Mouse (Mus musculus) spleen, postnatal 10 days (tissue): ENCODE measurements around the gene Jph2.
"Not testable (repeated sequence)": the region's sequence is repeated elsewhere in the genome, so short reads cannot be mapped to it uniquely, and the experiment has no call there.

ENCODE experiments used
- DNase-seq, 2 experiments: peaks; one replicate each; pipeline ENCODE4 v3.0.0; 2021 to 2022; ENCODE audit warnings: low spot score in 2 of 2

Gene Jph2

GRCm38 (mm10) chr2:163411344-163411743, 13.6 kb upstream of the Jph2 start:
- DNase-seq: not testable (repeated sequence)

GRCm38 (mm10) chr2:163410211-163410610, 12.4 kb upstream of the Jph2 start:
- no peak for DNase-seq

DNA sequence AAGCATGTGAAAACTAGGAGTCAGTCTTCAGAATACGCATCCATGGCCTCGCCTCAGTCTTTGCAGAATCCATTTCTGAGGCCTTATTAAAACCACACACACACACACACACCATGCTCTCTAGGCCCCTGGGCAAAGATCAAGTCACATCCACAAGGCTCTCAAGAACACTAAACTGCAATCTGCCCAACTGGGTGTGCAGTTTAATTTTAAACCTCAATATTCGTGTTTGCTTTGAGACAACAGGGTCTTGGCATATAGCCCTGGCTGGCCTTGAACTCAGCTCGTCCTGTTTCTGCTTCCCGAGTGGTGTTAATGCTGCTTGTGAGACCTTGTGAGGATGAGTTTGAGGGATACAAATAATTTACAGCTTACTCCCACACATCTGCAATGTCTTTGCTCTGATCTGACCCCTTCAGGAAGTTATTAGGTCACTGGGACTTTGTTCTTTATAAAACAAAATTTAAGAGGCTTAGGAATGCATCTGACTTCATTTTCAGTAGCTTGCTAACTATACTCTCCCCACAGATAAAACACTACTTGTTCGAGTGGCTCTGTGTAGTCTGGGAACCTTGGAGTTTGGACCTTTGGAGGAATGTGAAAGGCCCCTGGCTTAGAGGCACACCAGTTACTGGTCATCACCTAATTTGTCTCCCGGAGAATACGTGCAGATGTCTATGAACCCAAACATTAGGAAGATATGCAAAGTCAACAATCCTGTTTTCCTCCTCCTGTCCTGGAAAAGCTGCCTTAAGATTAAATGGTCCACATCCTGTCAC, 6.4 kb upstream of the Jph2 start:
- no peak for DNase-seq

DNA sequence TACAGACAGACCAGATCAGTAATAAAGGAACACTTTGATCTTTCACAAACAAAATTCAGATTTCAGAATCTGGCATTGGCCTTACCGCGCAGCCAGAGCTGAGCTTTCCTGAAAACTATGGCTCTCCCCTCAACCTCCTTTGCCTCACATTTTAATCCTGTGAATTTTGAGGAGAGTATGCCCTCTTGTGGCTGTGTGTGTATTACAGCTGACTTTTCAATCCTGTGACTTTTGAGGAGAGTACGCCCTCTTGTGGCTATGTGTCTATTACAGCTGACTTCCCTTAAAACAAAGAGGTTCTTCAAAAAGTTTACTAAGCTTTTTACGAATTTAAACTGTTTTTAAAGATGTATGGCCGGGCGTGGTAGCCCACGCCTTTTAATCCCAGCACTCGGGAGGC, 3.4 kb upstream of the Jph2 start:
- DNase-seq: peak; percentile 69 to 77

DNA sequence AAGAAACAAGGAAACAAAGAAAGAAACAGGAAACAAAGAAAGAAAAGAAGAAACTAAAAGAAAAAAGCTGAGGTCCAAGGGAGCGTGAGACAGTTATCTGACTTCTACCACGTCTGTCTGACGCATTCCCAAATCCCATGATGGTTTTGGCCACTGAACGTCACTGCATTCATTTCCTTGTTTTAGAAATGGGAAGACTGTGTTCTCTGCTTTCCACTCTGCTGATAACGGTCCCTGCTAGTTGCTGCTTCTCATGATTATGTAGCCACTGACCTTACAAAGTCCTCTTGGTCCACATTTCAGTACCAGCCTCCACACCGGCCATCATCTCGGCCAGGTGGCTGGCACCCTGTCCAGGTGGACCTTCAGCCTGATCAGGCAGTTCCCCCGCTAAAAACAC, 1.4 kb upstream of the Jph2 start:
- DNase-seq: no peak

DNA sequence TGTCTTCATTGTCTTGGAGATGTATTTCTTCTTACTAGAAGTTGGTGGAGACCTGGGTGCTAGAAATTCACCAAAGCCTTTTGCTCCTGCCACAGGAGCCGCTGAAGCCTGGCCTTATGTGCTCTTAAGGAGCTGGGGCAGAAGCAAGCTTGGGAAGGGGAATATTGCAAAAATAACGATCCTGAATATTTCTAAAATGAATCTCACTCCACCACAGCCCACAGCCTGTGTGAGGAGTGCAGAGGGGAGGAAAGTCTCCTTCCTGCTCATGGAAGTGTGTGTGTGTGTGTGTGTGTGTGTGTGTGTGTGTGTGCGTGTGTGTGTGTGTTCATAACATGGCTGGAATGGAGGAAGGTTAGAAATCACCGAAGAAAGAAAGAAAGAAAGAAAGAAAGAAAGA, 977 bp upstream of the Jph2 start:
- DNase-seq: no peak

- DNase-seq: no peak
Observed at GRCm38 (mm10) chr2:163397071-163397470, 722 bp downstream of the Jph2 start.

- DNase-seq: no peak
Observed at GRCm38 (mm10) chr2:163394977-163395376, 2.8 kb downstream of the Jph2 start.

DNA sequence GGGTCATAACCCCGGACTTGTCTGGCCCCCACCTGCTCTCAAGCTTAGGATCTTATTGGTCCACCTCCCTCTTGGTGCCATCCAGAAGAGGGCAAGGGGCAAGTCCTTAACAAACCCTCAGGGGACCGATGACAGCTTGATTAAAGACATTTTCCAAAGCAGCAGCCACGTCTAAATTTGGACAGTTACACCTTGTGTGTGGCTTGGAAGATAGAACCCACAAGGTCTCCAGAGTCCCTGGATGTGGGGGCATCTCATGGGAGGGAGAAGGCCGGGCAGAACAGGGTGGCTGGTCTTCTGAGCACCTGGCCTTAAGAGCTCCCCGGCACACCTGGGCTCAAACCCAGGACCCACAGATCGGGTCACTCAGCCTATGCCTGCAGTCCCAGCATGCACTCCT, 3.8 kb downstream of the Jph2 start:
- no peak for DNase-seq

GRCm38 (mm10) chr2:163393241-163393640, 4.6 kb downstream of the Jph2 start:
- DNase-seq: no peak

- no peak for DNase-seq
Observed at GRCm38 (mm10) chr2:163392436-163392835, 5.4 kb downstream of the Jph2 start.

DNA sequence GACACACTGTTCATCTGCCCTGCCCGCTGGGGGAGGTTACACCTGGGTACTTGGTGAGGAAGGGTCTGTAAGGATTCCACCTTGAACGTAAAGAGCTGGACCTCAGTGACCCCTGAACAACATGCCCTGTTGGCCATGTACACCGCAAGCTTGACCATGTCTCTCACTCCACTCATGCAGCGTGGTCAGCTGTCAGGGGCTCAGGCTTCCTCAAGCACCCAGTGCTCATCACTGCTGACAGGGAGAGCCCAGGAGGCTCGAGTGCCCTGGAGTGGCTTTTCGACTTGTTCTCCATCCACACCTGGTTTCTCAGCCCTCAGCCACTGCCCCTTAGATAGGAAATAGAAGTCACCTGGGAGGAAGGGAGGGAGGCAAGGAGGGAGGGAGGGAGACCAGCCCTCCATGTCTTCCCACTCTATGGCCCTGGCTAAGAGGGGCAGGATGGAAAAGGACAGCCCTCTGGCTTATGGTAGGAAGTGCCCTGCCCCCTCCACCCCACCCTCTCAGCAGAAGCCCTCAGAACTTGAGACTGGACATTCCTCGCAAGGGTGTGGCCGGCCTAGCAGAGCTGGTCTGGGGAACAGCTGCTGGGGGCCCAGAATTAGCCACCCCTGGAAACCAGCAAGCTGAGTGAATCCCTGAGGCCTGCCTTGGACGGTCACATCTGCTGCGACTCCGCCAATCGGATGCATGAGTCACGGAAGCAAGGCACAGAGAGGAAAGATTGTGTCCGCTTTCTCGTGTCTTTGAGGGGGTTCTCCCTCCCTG, 11.2 kb downstream of the Jph2 start:
- no peak for DNase-seq

DNA sequence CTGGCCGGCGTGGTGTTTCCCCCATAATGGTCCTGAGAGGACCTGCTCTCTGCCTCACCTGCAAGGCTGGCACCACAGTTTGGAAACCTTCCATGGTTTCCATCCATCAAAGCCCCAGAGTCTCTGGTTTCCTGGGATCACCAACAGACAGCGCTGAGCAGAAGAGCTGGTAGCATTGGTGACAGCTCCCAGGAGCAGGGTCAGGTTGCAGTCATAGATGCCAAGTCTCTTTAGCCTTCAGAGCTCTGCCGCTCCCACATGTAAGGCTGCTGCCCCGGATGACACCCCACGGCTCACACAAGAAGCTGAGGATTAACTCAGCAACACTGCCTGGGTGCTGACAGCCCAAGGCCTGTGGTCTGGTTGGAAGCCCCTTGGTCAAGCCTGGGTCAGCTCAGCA, 12.7 kb downstream of the Jph2 start:
- DNase-seq: no peak

DNA sequence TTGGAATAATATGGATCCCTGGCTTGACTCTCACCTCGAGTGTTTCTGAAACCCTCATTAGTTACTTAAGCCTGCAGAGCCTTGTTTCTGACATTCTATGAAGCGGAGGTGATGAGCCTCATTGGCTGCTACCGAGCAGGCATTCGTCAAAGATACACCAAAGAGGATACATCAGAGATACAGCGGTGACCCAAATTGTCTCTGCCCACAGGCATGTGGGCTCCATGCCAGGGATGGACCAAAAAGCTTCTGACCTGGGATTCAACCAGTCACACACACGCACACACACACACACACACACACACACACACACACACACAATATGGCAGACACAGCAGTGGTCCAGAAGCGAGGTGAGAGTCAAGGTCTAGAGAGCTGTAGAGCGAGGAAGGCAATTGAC, 16.5 kb downstream of the Jph2 start:
- no peak for DNase-seq

GRCm38 (mm10) chr2:163379366-163379765, 18.4 kb downstream of the Jph2 start:
- DNase-seq: no peak

DNA sequence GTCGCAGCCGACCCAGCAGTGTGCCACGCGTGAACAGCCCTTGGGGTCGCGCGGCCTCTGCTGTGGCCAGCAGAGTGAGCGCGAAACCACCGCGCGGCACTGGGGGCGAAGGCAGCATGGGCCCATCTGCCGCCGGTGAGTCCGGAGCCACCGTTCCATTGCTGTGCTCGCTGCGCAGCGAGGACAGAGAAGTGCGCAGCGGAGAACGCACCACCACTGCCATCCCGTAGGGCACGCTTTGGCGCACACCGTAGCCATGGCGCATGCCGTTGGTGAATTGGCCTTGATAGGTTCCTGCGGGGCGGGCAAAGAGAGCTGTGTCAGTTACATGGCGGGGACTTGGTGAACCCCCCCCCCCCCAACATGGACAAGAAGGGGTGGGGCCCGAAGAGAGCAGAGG, 21.7 kb downstream of the Jph2 start:
- no peak for DNase-seq

DNA sequence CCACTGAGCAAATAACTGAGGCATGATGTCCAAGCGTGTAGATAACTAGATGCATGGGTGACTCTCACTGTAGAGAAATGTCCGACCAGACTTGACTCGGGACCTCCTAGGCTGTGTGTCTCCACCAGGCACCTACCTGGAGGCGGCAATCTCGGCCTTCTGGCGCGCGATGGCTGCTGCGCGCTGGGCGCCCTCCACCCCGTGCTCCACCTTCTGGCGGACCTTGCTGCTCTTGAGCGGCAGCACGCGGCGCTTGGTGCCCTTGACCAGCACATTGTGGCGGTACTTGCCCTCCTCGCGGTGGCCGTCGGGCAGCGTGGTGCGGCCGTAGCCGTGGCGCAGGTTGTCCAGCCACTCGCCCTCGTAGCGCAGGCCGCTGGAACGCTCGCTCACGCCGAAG, 22.3 kb downstream of the Jph2 start:
- DNase-seq: no peak

- no peak for DNase-seq
Observed at GRCm38 (mm10) chr2:163372627-163373026, 25.2 kb downstream of the Jph2 start.

DNA sequence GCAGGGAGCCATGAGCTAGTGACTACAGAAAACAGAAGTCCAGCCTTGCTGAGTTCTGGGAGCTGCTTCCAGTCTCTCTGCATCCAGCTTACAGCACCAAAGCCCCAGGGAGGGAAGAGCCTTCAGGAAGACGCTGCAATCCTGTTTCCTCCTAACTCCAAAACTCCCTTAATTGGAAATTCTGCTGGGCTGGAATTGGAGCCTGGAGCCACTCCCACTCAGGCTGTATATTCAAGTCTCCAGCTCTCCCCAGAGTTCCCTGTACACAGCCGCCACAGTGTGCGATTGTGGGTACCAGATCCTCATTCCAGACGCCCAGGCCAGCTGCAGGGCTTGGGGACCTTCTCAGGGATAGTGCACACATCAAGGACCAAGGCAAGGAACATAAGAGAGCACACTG, 27.6 kb downstream of the Jph2 start:
- DNase-seq: no peak

- no peak for DNase-seq
Observed at GRCm38 (mm10) chr2:163364785-163365541, 32.8 kb downstream of the Jph2 start.

GRCm38 (mm10) chr2:163362940-163363921, 34.6 kb downstream of the Jph2 start:
- no peak for DNase-seq
